Mouse (Mus musculus): ENCODE data around the gene Egfl8. TPM values are rescaled to one million over a fixed set of nuclear protein-coding genes. Genes with fewer than 3 reads are reported as not detected.

Egfl8 gene
- polyA plus RNA-seq (2015; fragmentation: Illumina TruSeq; extraction: RNeasy Lipid Tissue Mini Kit (QIAGEN cat#74804); ENCODE audit: insufficient read depth, low read depth, low replicate concordance) = 3.3 TPM

DNA sequence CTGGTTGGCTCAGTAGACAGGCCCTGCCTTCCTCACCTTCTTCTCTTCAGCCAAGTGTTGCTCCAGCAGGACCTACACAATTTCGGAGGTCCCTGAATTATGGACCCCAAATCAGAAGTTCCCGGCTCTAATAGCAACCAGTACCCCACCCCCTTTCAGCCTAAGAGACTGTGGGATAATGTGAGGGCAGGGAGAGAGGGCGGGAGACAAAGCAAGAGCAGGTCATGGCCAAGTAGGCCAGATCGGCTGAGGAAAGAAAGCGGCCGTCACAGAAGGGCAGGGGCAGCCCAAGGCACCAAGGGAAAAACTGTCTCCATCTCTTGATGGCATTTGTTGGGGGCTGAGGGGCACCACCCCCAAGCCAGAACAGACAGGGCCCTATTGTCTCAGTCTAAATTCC is at the start of gene Egfl8:
Gene Egfl8 (minus strand): TSS at position 101 of the 400 bp plus-strand sequence.

DNA sequence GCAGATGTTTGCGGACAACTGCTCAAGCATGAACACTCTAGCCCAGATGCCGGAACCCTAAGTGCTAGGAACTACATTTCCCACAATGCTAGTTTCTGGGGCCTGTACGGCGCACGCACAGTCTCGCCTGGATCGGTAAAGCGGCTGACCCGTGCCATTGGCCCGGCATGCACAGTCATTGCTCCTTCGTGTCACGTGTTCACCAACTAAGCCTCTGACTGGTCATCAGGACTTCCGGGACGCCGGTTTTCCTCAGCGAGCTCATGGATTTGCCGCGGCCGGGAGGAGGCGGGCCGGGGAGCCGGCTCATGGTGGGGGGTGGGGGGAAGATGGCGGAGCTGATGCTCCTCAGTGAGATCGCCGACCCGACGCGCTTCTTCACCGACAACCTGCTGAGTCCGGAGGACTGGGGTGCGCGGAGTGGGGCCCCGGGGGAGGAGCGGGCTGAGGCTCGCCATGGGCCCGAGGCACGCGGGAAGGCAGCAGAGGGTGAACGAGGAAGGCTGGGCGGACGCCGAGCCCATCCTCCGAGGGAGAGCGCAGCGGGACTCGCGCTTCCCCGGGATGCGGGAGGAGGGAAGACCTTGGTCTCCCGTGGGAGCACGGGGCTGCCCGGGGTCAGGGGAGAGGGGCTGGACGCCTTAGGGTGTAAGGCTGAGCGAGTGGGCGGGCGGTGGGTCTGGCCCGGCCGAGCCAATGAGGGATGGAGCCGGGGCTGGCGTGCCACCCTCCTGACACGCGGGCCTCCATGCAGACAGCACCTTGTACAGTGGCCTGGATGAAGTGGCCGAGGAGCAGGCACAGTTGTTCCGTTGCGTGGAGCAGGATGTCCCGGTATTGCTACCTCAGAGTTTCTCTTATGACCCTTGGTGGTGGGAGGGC is 31.4 kb upstream of the Egfl8 start, which contains the start of gene Atf6b:
Gene Atf6b (plus strand): TSS at position 241 of the 882 bp plus-strand sequence.

DNA sequence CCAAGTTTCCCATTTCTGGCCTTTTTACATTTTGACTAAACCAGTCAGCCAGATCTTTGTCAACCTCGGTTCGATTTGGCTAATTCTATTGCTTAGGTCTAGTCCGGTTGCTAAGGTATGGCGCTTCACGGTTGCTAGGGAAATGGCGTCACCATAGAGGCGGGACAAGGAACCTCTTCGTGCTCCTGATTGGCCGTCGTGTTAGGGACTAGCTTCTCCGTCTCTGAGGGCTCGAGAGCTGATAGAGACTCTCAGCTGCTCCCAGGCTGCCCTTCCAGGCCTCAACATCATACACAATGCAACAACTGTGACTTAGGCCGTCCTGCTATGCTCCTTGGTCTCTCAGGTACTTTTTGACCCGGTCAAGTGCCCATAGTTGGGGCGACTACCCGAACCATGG is 28.8 kb upstream of the Egfl8 start, which contains the start of gene Fkbpl:
Gene Fkbpl (plus strand): TSS at position 157 of the 400 bp plus-strand sequence.

DNA sequence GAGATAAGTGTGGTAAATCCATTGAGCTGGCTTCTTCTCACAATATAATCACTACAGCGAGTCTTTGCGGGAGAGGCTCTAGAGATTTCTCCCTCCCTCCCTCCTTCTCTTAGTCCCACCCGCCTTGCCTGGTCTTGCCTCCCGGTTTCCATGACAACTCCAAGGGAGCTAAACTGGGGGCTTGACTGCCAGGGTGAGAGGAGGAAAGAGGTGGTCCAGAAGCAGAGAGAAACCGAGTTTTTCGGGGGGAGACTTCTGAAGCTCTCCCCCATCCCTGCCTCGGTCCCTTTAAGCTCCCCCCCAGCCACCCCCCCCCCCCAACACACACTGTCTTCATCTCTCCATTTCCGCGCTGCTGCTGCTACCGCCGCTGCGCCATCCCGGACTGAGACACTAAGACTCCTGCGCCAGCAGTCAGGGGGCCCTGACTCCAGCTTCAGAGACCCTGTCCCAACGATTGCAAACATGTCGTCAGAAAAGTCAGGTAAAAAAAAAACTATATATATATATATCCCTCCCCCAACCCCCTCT is 13.5 kb upstream of the Egfl8 start, which contains the start of gene Prrt1:
Gene Prrt1 (plus strand): TSS at position 313 of the 531 bp plus-strand sequence.

DNA sequence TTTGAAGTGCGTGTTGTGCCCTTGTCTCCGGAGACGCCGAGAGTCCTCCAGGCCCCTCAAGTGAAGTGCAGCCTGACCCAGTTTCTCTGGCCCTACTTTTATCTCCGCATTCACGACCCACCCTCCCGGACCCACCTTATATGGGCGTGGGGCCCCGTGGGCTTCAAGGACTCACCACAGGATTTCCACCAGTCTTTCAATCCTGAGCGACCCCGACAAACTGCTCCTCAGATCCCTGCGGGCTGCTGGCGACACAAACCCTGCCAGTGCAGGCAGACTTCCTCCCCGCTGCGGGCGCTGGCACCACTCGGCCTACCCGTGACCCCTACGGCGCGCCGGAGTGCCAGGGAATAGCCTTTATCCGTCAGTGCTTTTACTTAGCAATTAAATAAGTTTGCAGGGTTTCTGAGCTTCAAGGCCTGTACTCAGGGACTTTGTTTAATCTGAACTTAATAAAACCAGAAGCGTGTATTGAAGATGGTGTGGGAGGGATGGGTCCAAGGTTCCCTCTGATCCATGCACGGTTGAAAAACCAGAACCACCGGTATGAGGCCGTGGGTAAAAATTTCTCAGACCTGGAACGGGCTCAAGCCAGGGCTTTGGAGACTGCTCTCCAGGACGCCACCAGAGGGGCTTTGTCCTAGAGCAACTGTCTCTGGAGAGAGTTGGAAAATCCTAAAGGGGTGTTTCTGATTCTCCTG is 12.3 kb upstream of the Egfl8 start, which contains the start of gene Ppt2:
Gene Ppt2 (minus strand): TSS at position 568 of the 701 bp plus-strand sequence.

DNA sequence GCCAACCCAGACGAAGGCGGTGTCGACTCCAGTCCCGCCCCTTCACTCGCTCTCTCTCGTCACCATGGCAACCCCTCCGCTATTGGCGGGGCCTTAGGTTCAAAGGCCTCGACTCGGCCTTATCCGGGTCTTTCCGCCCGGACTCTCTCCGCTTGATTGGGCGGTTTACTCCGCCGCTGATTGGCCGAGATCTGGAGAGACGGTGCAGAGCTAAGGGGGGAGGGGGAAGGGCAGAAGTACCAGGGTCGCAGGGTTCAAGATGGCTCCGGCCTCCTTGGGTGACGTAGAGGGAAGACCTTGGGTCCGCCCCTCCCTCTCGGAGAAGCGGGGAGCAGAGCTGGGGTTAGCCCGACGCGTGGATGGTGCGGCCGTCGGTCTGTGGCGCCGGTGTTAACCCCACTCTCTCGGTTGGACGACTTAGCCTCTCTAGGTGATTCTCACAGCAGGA is 11.7 kb downstream of the Egfl8 start, which contains the start of gene Agpat1:
Gene Agpat1 (plus strand): TSS at position 202 of the 448 bp plus-strand sequence.

DNA sequence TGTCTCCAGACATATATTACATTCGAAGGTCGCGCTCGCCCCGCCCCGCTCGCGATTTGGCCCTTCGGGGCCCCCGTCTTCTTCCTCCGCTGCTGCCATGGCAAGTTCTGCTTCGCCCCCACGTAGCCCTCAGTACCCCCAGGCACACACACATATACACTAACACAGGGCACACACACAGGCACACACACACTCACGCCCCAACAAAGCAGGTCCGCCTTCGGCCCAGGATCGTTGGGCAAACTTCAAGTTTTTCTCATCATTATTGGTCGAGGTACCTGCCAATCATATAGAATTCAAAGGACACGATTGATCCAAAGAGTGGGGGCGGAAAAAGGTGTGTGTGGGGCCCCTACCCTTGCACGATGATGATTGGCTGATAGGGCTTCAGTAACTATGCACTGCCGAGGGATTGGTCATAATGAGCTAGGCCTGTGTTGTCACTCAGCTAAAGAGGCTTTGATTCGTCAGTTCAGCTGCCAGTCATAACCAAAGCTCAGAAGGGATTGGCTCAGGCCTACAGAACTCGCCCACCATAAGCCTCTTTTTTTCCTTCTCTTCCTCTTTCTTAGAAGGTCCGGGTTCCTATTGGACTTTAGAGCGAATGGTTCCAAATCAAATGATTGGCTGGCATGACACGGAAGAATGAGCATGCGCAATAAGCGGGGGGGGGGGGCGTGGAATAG is 12.3 kb downstream of the Egfl8 start, which contains the start of gene Rnf5:
Gene Rnf5 (minus strand): TSS at position 316 of the 686 bp plus-strand sequence.

DNA sequence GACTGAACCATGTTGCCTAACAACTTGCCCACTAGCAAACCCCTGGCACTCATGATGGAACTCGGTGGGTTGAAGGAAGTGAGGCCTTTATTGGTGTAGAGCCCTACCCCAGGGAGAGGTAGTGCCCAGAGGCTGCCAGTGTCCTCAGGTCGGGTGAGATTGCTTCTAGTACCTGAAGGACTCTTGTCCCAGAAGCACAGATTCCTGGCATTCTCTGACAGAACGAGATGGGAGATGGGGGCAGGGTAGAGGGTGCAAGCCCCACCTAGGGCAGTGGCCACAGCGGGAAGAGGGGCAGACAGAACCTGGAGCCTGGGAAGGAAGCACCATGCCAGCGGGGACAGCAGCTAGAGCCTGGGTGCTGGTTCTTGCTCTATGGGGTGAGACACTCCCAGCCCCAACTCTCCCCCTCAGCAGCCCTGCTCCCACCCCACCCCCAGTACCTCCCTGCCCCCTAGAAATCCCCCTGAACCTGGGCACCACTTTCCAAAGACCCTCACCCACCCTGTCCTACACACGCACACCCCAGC is 18.1 kb downstream of the Egfl8 start, which contains the start of gene Ager:
Gene Ager (plus strand): TSS at position 297 of the 530 bp plus-strand sequence.

DNA sequence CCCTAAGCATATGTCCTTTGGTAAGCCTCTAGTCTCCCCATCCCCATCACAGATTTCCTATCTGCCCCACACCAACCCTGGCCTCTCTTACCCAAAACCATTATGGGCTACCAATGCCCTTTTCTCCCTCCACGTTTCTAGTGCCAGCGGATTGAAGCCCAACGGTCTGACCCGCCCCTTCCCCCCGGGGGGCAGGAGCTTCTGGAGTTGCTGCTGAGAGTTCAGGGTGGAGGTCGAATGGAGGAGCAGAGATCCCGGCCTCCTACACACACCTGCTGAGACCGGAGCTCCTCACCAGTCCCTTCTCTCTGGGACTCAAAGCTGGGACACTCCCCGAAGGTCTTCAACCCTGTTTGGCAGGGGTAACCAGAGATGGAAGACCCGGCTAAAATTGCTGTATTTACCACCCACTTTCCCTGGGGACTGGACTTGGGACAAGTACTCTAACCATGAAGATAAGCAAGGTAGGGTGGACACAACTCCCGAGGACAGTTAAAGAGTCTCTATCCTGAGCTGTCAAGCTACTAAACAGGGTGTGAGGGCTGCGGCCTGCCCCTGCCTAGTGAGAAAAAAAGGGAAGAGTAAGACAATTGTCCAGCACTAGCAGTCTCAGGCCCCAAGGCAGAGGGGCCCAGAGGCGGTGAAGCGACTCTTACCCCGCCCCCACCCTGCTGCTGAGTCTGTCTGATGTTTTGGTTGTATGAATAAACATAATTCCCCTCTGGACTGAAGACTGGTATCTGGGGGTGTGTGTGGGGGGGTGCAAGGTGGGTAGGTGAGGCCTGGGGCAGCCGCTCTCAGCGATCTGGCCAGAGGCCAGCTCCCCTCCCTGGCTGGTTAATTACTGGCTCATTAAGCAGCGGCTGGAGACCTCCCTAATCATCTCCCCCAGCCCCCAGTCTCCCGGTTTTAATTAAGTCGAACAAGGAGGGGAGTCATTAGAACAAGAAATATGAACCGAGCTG is 24.5 kb downstream of the Egfl8 start, which contains the start of gene Pbx2:
Gene Pbx2 (plus strand): TSS at position 238 of the 965 bp plus-strand sequence.

DNA sequence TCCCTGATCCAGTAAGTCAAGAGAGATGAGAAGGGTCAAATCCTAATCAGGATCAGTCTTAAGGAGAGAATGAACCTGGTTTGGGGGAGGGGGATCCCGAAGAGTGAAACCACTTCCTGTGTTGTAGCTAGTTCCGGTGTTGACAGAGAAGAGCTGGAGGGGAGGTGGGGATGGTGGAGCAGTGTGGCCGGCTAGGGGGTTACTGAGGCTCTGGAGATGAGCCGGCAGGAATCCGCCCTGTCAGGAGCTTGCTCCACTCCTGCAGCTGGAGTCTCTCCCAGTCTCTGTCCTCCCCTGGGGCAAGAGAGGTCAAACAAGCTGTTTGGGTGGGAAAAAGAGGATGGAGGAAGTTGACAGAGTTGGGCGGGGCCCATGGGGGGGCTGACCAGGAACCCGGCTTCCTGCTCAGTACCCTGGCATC is 26.1 kb downstream of the Egfl8 start, which contains the start of gene Gpsm3:
Gene Gpsm3 (plus strand): TSS at position 126 of the 421 bp plus-strand sequence.

DNA sequence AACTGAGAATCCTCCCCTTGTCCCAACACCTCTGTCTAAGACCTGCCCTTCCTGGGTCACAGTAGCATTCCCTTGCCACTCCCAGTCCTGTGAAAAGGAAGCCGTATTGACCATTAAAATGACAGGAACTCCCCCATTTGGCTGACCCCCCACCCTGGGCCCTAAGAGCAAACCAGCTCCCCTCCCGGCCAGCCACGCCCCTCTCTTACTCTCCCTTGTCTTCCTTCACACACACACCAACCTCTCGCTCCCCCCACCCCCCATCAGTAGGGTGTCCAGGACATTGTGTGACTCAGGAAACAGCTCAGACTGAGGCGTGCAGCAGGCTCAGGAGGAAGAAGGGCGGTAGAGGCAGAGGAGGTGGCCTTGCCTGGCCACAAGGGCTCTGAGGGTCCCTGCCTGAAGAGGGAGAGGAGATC is 51.8 kb downstream of the Egfl8 start, which contains the start of gene Notch4:
Gene Notch4 (plus strand): TSS at position 266 of the 419 bp plus-strand sequence.

Other genes starting within 250 kb of the Egfl8 start
- gene Btnl1, start 238.8 kb downstream of the Egfl8 start, polyA plus RNA-seq (2015; fragmentation: Illumina TruSeq; extraction: RNeasy Lipid Tissue Mini Kit (QIAGEN cat#74804); ENCODE audit: insufficient read depth, low read depth, low replicate concordance) = not detected
- 4.2 TPM for gene BC051142, start 217.2 kb downstream of the Egfl8 start, polyA plus RNA-seq (2015; fragmentation: Illumina TruSeq; extraction: RNeasy Lipid Tissue Mini Kit (QIAGEN cat#74804); ENCODE audit: insufficient read depth, low read depth, low replicate concordance)
- gene Btnl4, start 138.7 kb downstream of the Egfl8 start, polyA plus RNA-seq (2015; fragmentation: Illumina TruSeq; extraction: RNeasy Lipid Tissue Mini Kit (QIAGEN cat#74804); ENCODE audit: insufficient read depth, low read depth, low replicate concordance) = not detected
- not detected for gene Btnl6, start 98.6 kb downstream of the Egfl8 start, polyA plus RNA-seq (2015; fragmentation: Illumina TruSeq; extraction: RNeasy Lipid Tissue Mini Kit (QIAGEN cat#74804); ENCODE audit: insufficient read depth, low read depth, low replicate concordance)
- gene Notch4, start 51.7 kb downstream of the Egfl8 start, polyA plus RNA-seq (2015; fragmentation: Illumina TruSeq; extraction: RNeasy Lipid Tissue Mini Kit (QIAGEN cat#74804); ENCODE audit: insufficient read depth, low read depth, low replicate concordance) = 13.4 TPM
- gene Gpsm3, start 26.2 kb downstream of the Egfl8 start, polyA plus RNA-seq (2015; fragmentation: Illumina TruSeq; extraction: RNeasy Lipid Tissue Mini Kit (QIAGEN cat#74804); ENCODE audit: insufficient read depth, low read depth, low replicate concordance) = 13.2 TPM
- 11.4 TPM for gene Pbx2, start 24.7 kb downstream of the Egfl8 start, polyA plus RNA-seq (2015; fragmentation: Illumina TruSeq; extraction: RNeasy Lipid Tissue Mini Kit (QIAGEN cat#74804); ENCODE audit: insufficient read depth, low read depth, low replicate concordance)
- gene Ager, start 18.1 kb downstream of the Egfl8 start, polyA plus RNA-seq (2015; fragmentation: Illumina TruSeq; extraction: RNeasy Lipid Tissue Mini Kit (QIAGEN cat#74804); ENCODE audit: insufficient read depth, low read depth, low replicate concordance) = 1.3 TPM
- 23.2 TPM for gene Rnf5, start 12.3 kb downstream of the Egfl8 start, polyA plus RNA-seq (2015; fragmentation: Illumina TruSeq; extraction: RNeasy Lipid Tissue Mini Kit (QIAGEN cat#74804); ENCODE audit: insufficient read depth, low read depth, low replicate concordance)
- 22.7 TPM for gene Agpat1, start 11.7 kb downstream of the Egfl8 start, polyA plus RNA-seq (2015; fragmentation: Illumina TruSeq; extraction: RNeasy Lipid Tissue Mini Kit (QIAGEN cat#74804); ENCODE audit: insufficient read depth, low read depth, low replicate concordance)
- gene Ppt2, start 12.5 kb upstream of the Egfl8 start, polyA plus RNA-seq (2015; fragmentation: Illumina TruSeq; extraction: RNeasy Lipid Tissue Mini Kit (QIAGEN cat#74804); ENCODE audit: insufficient read depth, low read depth, low replicate concordance) = 9.9 TPM
- 5.2 TPM for gene Prrt1, start 13.6 kb upstream of the Egfl8 start, polyA plus RNA-seq (2015; fragmentation: Illumina TruSeq; extraction: RNeasy Lipid Tissue Mini Kit (QIAGEN cat#74804); ENCODE audit: insufficient read depth, low read depth, low replicate concordance)
- gene Fkbpl, start 28.8 kb upstream of the Egfl8 start, polyA plus RNA-seq (2015; fragmentation: Illumina TruSeq; extraction: RNeasy Lipid Tissue Mini Kit (QIAGEN cat#74804); ENCODE audit: insufficient read depth, low read depth, low replicate concordance) = 2.0 TPM
- gene Atf6b, start 31.2 kb upstream of the Egfl8 start, polyA plus RNA-seq (2015; fragmentation: Illumina TruSeq; extraction: RNeasy Lipid Tissue Mini Kit (QIAGEN cat#74804); ENCODE audit: insufficient read depth, low read depth, low replicate concordance) = 10.8 TPM
- 12.0 TPM for gene Tnxb, start 54.6 kb upstream of the Egfl8 start, polyA plus RNA-seq (2015; fragmentation: Illumina TruSeq; extraction: RNeasy Lipid Tissue Mini Kit (QIAGEN cat#74804); ENCODE audit: insufficient read depth, low read depth, low replicate concordance)
- gene C4b, start 127.9 kb upstream of the Egfl8 start, polyA plus RNA-seq (2015; fragmentation: Illumina TruSeq; extraction: RNeasy Lipid Tissue Mini Kit (QIAGEN cat#74804); ENCODE audit: insufficient read depth, low read depth, low replicate concordance) = 20.6 TPM
- 1.9 TPM for gene Cyp21a1, start 188.6 kb upstream of the Egfl8 start, polyA plus RNA-seq (2015; fragmentation: Illumina TruSeq; extraction: RNeasy Lipid Tissue Mini Kit (QIAGEN cat#74804); ENCODE audit: insufficient read depth, low read depth, low replicate concordance)
- 14.8 TPM for gene Stk19, start 221.0 kb upstream of the Egfl8 start, polyA plus RNA-seq (2015; fragmentation: Illumina TruSeq; extraction: RNeasy Lipid Tissue Mini Kit (QIAGEN cat#74804); ENCODE audit: insufficient read depth, low read depth, low replicate concordance)
- 19.9 TPM for gene Dxo, start 221.0 kb upstream of the Egfl8 start, polyA plus RNA-seq (2015; fragmentation: Illumina TruSeq; extraction: RNeasy Lipid Tissue Mini Kit (QIAGEN cat#74804); ENCODE audit: insufficient read depth, low read depth, low replicate concordance)
- 24.5 TPM for gene Skiv2l, start 234.2 kb upstream of the Egfl8 start, polyA plus RNA-seq (2015; fragmentation: Illumina TruSeq; extraction: RNeasy Lipid Tissue Mini Kit (QIAGEN cat#74804); ENCODE audit: insufficient read depth, low read depth, low replicate concordance)
- 11.5 TPM for gene Nelfe, start 234.4 kb upstream of the Egfl8 start, polyA plus RNA-seq (2015; fragmentation: Illumina TruSeq; extraction: RNeasy Lipid Tissue Mini Kit (QIAGEN cat#74804); ENCODE audit: insufficient read depth, low read depth, low replicate concordance)
- 9.5 TPM for gene Cfb, start 246.5 kb upstream of the Egfl8 start, polyA plus RNA-seq (2015; fragmentation: Illumina TruSeq; extraction: RNeasy Lipid Tissue Mini Kit (QIAGEN cat#74804); ENCODE audit: insufficient read depth, low read depth, low replicate concordance)